Mouse (Mus musculus) adrenal gland, adult (tissue): ENCODE results near the gene Impg1.
"Not testable (repeated sequence)": the region's sequence is repeated elsewhere in the genome, so short reads cannot be mapped to it uniquely, and the experiment has no call there.

ENCODE experiments used
- DNase-seq, 2 experiments: peaks; one replicate each; pipeline ENCODE4 v3.0.0; 2022 to 2023; ENCODE audit warnings: low spot score in 1 of 2; ENCODE audit not compliant: inconsistent age in 2 of 2

Gene Impg1

DNA sequence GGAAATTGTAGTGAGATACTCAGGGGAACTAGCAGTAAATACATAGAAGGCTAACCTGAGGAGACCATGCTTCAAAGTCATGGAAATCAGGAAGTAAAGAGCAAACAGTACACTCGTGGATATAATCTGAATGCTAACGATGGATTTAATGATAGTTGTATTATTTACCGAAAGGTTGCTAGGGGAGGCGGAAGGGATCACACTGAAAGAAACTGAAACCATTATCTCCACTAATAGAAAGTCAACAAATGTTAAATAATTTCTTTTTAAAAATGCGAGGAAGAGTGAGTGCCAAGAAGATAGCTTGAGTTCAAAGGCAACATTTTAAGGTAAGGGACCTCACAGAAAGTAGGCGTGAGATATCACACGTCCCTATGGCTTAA lies 114.0 kb downstream of the Impg1 start:
- no peak for DNase-seq

DNA sequence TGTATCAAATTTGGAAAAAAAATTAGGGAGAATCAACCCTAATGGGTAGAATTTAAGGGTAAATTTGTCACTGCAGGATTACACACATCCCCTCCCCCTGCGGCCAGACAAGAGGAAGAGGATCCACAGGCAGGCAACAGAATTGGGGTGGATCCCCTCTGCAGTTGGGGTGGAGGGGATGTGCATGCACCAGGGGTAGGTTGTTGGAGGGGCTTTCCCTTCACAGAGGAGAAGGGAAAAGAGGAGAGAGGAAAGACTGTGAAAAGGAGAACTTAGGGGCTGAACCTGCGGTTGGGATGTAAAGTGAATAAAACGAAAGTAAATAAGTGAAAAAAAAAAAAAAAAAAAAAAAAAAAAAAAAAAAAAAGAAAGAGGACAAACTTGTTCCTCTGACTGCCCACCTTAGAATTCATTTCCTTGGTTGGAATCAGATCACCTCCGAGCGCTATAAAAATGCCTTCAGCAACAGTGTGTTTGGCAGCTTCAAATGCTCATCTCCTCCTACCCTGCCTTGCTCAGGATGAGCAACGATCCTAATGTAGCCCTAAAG lies 120.8 kb downstream of the Impg1 start:
- DNase-seq, result no peak

DNA sequence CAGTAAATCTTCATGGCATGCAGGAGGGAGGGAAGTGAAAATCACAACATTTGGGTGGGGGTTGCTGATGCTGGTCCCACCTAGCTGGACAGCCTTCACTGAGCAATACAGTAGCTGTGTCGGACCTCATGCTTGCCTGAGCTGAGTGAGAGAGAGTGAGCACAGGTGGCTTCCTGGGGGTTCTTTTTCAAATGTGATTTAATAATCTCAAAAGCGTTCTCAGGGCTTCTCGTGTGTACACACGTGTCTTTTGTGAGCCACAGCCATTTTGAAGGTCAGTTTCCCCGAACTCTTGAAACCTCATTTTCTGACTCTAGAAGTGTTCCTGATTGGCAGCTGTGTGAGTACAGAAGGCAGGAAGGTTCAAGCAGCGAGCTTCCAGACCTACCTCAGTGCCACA lies 122.8 kb downstream of the Impg1 start:
- DNase-seq, result no peak

DNA sequence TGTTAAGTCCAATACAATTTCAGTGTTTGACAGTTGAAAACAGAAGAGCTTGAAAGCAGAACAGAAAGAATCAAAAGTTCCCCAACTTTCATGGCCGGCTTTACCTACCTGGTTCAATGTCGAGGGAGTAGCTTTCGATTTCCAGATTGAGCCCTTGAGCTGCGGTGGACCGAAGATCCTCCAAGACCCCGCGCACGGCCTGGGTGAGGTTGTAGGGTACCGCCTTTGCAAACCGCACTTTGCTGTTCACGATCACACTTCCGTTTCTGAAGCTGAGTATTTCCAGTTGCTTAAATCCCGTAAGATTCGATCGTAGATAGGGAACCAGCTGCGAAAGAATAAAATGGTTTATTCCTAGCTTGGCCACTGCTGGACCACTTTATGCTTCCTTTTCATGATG lies 123.5 kb downstream of the Impg1 start:
- no peak for DNase-seq

DNA sequence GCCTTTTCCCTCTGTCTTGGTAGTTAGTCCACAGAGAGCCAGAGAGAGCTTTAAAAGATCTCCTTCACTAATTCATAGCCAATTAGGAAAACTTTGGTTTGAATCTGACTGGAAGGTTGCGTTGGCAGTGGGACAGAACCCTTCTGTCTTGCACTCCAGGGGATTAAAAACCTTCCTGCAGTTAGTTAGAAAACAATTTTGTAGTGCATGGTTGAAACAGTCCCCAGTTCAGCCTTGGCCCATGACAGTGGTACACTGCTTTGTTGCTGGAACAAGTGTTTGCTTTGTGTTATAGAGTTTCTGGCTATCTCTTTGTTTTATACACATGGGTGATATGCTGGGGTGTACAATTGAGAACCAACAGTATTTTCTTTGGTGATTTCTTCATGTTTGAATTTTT lies 124.4 kb downstream of the Impg1 start:
- DNase-seq, result peak in 1 of 2 experiments; percentile 40

DNA sequence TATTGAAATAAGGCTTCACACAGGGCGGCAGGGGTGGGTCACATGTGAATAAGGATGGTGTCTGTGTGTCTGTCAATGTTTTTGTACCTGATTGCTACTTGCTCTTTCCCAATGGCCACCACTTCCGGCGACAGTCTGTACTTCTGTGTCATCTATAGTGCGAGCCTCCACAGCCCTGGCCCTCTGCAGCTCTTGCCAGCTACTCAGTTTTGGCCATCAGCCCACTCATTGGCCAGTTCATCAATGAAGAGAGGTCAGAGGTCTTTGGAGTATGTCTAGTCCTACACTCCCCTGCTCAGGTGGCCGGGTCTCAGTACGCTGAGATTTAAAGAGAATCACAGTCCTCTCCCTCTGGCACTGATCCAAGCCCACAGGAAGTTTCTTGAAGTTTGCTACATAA lies 127.3 kb downstream of the Impg1 start:
- no peak for DNase-seq

DNA sequence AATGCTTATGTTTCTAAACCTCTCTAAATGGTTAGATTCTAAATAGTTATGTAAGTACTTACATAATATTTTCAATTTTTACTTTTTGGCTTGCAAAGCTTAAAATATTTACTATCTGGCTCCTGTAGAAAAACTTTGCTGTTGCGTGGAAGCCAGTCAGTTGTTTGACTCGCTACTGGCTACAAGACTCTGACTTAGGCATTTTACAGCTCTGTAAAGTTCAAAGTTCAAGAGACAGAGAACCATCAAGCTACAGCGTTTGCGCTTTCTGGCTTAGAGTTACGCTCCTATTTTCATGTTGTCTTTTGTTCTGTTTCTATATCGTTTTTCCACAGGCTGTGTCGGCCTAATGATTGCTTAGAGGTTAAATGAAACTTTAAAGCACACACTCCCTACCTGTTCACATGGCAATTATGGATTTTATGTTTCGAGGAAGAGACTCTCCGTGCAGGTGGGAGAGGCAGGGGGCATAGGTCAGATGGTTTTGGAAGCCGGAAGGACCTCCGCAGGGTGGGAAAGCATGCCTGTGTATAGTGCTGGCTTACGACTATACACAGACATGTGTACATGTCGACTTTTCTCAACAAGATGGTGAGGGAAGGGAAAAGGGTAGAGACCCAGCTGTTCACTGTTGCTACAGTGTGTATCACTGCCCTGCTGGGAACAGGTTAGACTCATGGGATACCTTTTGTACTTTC lies 129.5 kb downstream of the Impg1 start:
- DNase-seq, result no peak

DNA sequence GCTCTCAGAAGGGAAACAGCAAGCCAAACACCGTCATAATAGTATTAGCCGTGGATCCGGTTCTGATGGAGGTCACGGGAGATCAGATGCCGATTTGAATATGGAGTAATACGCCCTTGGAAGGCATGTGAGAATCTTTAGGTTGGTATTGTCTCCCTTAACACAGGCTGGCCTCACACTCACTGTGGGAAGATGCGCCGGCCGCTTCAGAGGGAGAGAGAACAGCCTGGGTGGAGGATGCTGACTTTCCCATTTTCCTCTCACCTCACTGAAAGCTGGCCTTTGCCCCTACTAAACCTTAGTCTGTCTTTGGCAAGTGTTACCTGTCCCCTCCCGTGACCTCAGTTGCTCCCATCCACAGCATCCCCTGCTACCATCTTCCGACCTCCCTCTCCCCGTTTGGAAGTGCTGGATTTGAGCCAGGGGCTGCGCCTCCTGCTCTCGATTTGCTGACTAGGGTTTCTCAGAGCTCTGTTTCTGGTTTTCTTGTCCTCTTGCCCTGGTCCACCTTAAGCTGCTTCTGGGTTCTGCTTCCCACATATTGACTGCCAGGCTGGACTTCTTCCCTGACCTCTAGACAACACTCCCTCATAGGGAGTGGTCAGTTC lies 131.2 kb downstream of the Impg1 start:
- peak in 1 of 2 experiments; percentile 37 for DNase-seq

DNA sequence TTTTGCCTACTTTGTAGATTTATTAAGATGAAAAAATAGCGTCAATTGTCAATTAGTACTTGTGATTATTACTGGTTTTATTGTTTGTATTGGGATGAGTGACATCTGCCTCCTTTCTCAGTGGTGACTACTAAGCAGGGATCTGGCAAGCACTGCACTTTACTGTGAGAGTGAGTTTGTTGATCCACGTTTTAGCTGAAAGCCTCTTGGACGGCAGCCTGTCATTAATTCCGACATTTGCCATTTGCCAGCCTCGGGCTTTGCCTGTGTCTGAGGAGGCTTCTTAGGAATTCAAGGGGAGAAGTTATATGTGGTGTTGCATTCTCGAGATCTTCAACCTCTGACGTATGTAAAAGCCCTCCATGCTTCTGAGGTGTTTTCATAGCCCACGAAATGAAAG lies 131.8 kb downstream of the Impg1 start:
- peak in 1 of 2 experiments; percentile 41 for DNase-seq

DNA sequence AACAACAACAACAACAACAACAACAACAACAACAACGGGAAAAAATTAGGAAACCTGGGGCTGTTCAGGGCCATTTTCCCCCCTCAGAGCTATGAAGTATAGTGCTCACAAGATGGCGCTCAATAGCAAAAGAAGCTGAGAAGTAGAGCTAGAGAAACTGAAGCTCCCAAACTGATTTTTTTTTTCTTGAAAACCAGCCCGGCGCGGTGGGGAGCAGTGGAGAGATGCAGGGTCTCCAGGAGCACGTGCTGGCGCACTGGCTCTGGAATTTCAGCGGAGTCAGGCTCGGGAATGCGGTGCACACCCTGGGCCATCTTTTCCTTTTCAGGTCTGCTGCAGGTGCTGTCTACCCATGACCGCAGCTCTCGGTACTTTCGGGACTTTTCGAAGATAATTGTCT lies 133.1 kb downstream of the Impg1 start:
- DNase-seq, result peak; percentile 12 to 80

DNA sequence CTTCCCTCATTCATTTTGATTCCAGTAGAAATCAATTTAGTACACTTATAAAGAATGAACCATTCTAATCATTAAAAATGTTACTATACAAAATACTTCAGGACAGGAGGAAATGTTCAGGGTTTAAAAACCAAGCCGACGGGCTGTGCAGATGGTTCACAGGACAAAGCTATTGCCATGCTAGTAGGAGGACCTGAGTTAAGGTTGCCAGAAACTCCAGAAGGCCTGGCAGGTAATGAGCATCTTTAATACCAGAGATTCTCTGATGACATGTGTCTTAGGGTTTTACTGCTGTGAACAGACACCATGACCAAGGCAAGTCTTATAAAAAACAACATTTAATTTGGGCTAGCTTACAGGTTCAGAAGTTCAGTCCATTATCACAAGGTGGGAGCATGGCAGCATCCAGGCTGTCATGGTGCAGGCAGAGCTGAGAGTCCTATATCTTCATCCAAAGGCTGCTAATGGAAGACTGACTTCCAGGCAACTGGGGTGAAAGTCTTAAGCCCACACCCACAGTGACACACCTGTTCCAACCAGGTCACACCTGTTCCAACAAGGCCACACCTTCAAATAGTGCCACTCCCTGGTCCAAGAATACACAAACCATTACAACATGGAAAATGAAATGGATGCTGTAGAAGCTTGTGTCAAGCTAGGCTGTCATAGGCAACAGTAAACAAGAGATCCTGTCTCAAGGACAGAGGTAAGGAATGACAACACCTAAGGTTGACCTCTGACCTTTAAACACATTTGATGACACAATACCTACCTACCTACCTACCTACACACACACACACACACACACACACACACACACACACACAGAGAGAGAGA lies 144.0 kb downstream of the Impg1 start:
- DNase-seq, result not testable (repeated sequence)

DNA sequence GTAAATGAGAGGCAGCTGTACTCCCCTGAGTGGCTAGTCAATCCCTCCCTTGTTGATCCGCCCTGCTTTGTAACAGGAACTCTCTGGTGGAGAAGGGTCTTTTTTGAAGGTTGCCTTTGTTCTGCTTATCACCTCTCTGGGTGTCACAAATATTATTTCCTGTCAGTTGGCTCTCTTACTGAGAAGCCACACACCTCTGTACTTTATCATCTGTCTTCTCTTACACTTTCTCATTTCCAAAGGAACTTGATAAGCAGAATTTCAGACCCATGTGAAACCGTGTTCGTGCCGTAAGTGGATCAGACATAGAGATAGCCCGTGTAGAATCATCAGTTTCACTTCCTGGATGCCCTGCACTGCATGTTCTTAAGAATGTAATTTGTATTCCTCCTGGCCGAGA lies 147.3 kb downstream of the Impg1 start:
- no peak for DNase-seq

DNA sequence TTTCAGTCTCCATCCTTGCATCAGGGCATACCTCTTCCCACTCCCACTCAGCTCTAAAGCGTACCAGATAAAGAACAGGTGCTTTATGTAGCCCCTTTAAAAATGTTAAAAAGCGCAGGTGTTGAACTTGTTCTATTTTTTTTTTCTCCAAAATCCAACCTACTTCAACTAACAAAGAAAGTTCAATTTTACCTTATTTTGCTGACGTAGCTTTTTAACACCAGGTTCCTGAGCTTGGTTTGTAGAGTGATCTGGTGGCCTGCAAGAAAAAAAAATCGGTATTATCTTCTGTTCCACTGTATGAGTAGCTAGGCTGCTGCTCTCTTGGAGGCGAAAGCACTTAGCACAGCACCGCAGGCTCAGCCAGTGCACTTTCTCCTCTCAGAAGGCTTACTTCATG lies 149.4 kb downstream of the Impg1 start:
- no peak for DNase-seq

DNA sequence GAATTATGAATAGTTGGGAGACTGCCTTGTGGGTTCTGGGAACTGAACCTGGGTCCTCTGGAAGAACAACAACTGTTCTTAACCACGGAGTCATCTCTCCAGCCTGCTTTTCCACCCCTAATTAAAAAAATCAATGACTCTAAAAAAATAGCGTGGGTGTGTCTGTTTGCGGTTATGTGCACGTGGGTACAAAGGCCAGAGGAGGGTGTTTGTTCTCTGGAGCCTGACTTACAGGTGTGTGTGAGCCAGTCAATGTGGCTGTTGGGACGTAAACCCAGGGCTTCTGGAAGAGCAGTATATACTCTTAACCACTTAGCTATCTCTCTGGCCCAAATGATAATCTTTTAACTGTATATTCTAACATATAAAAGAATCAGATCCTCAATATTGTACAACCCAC lies 151.7 kb downstream of the Impg1 start:
- no peak for DNase-seq

DNA sequence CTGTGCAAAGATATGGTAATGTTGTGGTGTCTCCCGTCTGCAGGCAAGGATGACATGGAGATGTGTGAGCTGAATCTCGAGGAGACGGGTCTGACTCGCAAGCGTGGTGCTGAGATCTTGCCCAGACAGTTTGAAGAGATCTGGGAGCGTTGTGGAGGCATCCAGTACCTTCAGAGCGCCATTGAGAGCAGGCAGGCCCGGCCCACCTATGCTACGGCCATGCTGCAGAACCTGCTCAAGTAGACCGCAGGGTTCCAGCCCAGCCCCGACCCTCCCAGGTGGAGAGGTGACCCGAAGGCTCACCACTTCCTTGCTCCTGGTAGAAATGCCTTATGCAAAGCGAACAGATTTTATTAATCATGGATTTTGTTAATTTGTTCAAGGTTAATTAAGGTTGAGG lies 157.7 kb downstream of the Impg1 start:
- DNase-seq, result no peak

DNA sequence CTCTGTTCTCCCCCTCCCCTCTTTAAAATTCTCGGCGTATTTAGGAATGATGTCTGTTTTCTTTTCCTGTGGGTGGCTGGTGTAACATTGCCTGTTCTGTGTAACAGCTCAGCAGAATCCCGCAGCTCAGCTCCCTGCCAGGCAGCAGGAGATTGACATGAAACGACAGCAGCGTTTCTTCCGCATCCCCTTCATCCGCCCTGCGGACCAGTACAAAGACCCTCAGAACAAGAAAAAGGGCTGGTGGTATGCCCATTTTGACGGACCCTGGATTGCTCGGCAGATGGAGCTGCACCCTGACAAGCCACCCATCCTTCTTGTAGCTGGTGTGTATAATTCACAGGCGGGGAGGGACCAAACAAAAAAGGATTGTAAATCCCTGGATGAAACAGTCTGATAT lies 158.4 kb downstream of the Impg1 start:
- DNase-seq, result no peak

DNA sequence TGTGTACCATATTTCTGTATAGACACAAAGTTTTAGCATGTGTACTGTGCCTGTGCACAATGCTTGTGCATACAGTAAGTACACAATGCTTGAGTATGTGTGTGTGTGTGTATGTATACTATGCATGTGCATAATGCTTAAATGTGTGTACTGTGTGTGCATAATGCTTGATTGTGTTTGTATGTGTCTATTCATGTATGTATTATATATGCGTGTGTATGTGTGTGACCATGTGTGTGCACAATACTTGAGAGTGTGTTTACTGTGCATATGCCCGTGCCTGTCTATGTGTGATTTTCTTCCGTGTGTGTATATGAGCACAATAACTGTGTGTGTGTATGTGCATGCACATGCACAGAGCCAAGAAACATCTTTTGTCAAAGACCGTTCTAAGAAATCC lies 158.9 kb downstream of the Impg1 start:
- DNase-seq, result no peak

DNA sequence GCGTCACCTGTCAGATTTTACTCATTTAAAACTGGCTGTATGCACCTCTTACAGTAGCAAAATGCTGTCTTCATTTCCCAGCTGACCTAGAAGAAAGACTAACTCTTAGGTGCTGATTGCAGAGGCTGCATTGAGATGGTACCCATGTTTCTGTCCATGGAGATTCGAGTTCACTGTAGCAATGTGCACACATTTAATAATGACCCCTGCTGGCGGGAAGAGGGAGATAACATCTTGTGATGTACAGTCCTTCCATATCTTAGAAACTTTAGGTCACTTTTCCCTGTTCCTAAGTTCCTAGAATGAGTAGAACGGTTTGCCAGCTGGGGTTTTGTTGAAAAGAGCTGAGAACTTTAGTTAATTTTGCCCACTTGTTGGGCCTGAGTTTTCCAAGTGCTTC lies 161.8 kb downstream of the Impg1 start:
- peak in 1 of 2 experiments; percentile 34 for DNase-seq

DNA sequence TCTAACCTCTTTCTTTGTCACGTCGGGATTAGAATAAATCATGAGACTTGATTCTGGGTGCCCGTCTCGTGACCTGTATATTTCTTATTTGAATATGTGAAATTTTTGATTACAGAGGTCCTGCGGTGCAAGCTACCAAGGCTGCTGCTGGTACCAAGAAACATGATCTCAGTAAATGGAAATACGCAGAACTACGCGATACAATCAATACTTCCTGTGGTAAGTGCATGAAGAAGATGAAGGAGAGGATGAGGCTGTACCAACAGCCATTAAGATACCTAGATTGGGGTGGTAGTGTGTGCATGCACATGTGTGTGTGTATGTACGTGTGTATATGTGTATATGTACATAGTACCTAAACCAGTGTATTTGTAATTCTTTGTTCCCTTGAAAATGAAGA lies 166.2 kb downstream of the Impg1 start:
- no peak for DNase-seq

DNA sequence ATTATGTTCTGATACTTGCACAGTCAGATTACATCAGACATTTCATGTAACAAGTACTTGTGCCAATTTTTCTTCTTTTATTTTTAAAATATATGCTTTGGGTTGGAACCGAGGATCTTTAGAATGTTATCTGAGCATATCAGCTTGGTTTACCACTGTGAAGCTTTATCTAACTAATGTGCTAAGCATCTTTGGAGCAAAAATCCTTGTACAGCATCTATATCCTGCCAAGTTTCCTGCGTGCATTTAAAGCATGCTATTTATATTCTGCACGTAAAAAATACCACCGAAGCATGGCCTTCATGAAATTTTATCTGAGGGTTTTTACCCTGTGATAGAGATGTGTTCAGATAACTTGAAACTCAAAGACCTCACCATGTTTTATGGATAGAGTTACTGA lies 169.2 kb downstream of the Impg1 start:
- DNase-seq, result no peak

DNA sequence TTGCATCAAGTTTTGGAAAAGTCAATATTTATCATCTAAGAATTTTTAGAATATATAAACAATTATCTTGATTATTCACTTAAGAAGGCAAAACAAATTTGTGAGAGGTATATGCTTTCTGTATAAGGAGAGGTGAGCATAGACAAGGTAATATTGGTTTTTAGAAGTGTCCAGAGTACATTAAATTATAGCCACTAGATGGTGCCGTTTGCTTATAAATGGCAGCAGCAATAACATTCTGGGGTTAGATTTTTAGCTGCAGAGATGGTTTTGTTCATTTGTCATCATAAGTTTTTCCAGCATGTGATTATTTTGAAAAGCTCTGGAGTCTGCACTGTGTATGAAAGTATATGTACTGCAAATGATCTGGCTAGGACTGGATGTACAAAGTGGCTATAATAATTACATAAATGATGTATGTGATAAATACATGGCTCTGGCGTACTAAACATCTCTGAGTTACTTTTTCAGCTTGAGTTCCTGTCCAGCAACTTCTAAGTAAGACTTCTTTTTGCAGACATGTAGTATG lies 172.2 kb downstream of the Impg1 start:
- peak in 1 of 2 experiments; percentile 41 for DNase-seq

DNA sequence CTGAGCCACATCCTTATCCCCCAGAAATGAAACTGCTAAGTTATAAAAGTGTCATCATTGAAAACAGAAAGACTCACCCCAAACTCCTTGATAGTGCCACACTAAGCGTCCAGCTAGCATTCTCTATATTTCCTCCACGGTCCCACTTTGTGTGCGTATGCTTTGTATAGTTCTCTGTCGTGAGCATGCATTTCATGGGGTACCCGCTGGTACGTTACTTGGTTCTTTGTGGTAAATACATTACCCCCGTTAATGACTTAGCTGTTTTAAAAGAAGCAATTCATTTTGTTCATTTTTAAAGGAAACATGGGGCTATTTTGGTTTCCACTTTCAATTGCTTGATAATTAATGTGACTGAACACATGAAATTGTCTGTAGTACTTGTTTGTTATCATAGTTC lies 178.4 kb downstream of the Impg1 start:
- DNase-seq, result no peak
